Mouse (Mus musculus) kidney, postnatal 25 days (tissue): Measurements from ENCODE around the gene Hnrnpr.

Experiments
- DNase-seq, 2 experiments: peaks; one replicate each; pipeline ENCODE4 v3.0.0; 2021; ENCODE audit warnings: mixed read lengths in 2 of 2

Gene Hnrnpr

GRCm38 (mm10) chr4:136310229-136311041 is at the start of gene Hnrnpr:
Hnrnpr (plus strand) TSS chr4:136310942.
- DNase-seq = peak; percentile 100

- DNase-seq = peak; percentile 58 to 83
Measured at GRCm38 (mm10) chr4:136261912-136262311, 48.8 kb upstream of the Hnrnpr start.

- DNase-seq = no peak
Measured at GRCm38 (mm10) chr4:136263555-136263954, 47.2 kb upstream of the Hnrnpr start.

GRCm38 (mm10) chr4:136266716-136267343 is 43.9 kb upstream of the Hnrnpr start:
- no peak for DNase-seq

DNA sequence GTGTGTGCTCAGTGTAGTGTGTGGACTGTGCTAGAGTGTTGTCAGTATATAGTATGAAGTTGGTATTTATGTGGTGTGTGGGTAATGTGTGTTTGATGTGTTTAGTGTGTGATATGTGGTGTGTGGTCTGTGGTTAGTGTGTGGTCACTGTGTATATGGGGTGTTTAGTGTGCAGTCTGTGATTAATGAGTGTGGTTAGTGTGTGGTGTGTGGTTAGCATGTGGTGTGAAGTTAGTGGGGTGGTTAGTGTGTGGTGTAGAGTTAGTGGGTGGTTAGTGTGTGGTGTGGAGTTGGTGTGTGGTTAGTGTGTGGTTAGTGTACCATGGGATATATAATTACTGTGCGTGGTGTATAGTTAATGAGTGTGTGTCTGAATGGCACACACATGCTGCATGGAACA is 41.8 kb upstream of the Hnrnpr start:
- no peak for DNase-seq

DNA sequence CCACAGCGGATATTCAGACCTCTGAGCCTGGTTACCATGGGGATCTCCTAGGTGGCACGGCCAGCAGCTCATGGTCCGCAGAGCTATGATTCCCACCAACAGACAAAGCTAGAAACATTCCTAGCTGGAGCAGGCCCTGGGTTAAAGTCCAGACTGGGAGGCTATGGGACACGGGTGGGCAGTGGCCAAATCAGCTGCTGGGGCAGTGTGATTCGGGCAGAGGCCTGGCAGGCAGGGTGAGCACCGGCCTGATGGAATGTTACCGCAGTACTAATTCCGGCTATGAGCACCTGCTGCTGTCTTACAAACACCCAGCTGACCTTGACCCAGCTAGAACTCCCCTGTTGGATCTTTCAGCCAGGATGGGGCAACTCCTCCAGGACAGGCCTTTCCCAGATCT is 40.1 kb upstream of the Hnrnpr start:
- peak; percentile 44 to 81 for DNase-seq

DNA sequence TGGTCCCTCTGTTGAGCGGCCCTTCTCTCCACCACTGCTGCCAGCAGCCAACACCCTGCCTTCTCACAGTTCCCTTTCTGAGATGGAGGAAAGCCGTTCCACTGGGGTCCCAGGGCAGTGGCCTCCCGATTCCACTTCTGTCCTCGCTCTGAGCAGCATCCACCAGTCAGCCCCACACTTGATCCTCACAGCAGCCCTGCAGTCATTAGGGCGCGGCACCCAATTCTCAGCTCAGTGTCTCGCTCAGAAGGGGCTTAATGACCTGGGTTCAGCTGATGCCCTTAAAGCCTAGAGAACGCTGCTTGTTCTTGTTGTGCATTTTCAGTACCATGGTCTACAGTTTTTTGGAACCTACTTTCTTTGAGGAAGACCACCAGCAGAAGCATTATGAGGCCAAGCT is 29.6 kb upstream of the Hnrnpr start:
- no peak for DNase-seq

GRCm38 (mm10) chr4:136281611-136282010 is 29.1 kb upstream of the Hnrnpr start:
- DNase-seq = no peak

GRCm38 (mm10) chr4:136282621-136283480 is 27.9 kb upstream of the Hnrnpr start:
- peak; percentile 28 to 71 for DNase-seq

GRCm38 (mm10) chr4:136283783-136284182 is 27.0 kb upstream of the Hnrnpr start:
- no peak for DNase-seq

DNA sequence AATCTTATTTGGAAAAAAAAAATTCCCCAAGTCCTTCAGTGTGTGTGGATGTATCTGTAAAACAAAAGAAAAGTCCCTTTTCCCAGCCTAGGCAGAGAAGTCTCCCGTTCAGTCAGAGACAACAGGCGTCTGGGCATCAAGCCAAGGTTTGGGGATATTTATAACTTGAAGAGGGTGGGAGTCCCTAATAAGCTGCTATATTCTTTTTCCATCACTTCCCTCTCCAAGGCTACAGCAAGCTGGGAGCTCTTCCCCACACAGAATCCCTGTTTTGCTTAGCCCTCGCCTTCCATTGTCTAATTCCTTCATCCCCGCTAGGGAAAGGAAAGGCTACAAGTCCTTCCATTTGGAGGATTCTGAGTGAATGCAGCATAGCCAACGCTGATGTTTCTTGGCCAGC is 26.3 kb upstream of the Hnrnpr start, which contains the start of gene Zfp46:
Gene Zfp46 (plus strand): TSS at position 229 of the 400 bp plus-strand sequence.
- peak; percentile 87 to 90 for DNase-seq

DNA sequence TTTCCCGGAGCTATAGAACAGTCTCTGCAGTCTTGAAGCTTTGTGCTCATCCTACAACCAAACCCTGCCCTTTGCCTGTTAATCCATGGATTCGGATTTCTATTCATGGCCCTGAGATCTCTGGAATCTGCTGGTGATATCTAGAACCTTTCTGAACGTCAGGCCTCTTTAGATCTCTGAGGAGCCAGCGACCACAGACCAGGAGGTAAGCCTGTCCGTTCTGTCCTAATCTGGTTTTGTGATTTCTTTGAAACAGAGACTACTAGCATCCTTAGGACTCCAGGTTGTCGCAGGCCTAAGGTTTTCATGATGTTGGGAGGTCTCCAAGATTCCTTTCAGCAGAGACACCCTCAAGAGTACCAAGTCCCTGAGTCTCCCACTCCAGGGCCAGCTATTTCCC is 25.9 kb upstream of the Hnrnpr start:
- peak in 1 of 2 experiments; percentile 17 for DNase-seq

DNA sequence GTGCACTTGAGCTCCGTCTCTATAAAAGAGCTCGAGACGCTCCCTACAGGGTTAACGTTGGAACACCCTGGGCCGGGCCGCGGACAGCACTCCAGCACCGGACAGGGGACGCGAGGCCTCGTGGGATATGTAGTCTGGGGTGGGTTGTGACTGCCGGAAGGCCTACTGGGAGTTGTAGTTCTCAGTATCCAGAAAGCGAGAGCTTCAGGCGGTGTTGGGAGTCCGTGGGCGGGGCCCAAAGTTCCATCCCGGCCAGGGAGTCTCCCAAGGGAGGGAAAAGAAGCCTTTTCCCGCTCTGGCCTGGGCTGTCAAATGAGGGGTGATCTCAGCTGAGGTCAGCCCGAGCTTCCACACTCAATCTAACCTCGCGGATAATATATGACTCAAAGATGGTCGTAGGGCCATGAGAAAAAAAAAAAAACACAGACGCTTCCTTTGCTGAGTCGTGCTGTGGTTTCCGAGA is 25.4 kb upstream of the Hnrnpr start:
- peak; percentile 96 to 99 for DNase-seq

DNA sequence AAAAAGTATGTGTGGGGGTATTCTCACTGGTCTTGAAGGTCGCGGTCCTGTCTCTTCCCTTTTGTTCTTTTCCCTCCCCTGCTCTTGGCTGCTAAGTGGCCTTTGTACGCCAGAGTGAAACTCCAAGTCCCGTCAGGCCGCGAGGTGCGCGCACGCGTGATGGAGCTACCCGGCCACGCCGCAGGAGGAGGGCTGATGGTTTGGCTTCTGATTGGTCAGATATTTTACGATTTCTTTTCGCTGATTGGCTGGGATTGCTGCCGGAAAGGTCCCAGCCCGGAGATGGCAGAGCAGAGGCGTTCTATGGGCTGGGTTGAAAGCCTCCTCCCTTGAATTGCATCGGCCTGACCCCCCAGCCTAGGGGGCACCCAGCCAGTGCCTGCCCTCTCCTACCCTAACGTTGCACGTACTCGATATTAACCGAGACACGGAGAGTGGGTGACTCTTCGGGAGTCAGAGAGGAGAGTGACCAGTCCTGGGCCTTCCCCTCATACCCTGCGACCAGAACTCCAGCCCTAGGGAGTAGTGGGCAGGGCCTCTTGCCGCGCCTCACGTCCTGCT is 24.9 kb upstream of the Hnrnpr start:
- DNase-seq = peak; percentile 98 to 99

- peak in 1 of 2 experiments; percentile 35 for DNase-seq
Measured at GRCm38 (mm10) chr4:136289918-136290780, 20.6 kb upstream of the Hnrnpr start.

- DNase-seq = no peak
Measured at GRCm38 (mm10) chr4:136290781-136291595, 19.8 kb upstream of the Hnrnpr start.

- no peak for DNase-seq
Measured at GRCm38 (mm10) chr4:136291692-136292091, 19.1 kb upstream of the Hnrnpr start.

GRCm38 (mm10) chr4:136295941-136296340 is 14.8 kb upstream of the Hnrnpr start:
- DNase-seq = peak; percentile 58 to 84

DNA sequence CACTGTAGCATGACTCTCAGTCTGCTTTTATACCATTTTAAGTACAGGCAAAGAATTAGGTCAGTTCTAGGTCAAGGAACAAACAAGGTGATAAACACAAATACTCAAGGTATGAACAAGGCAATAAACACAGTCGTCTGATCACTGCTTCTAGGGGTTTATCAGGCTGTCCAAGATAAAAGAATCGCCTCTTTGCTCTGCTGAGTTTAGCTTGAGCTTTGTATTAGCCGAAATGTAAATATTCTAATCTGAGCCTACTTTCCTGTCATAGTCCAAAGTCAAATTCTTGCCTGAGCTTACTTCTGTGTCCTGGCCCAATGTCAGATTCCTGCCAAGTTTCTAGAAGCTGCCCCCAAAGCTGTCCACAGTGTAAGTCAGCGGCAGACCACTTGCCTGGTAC is 8.3 kb upstream of the Hnrnpr start:
- DNase-seq = no peak

- peak in 1 of 2 experiments; percentile 60 for DNase-seq
Measured at GRCm38 (mm10) chr4:136304181-136304580, 6.6 kb upstream of the Hnrnpr start.

GRCm38 (mm10) chr4:136308355-136308754 is 2.4 kb upstream of the Hnrnpr start:
- DNase-seq = no peak
